Mouse (Mus musculus): ENCODE measurements around the gene N4bp1. TPM values are rescaled to one million over a fixed set of nuclear protein-coding genes. Genes with fewer than 3 reads are reported as not detected.

The N4bp1 gene
- polyA plus RNA-seq, 1 experiment from 2014 or later, result 10.8 TPM

Other genes with a start within 250 kb of the N4bp1 start
- gene Gm10638, start 139.6 kb downstream of the N4bp1 start, polyA plus RNA-seq (2014; fragmentation: Nextera tagmentation; extraction: Ambion mirVana), result 6.1 and 7.8 TPM in 2 replicates
- 77.6 and 90.5 TPM in 2 replicates for gene Siah1a, start 139.3 kb downstream of the N4bp1 start, polyA plus RNA-seq (2014; fragmentation: Nextera tagmentation; extraction: Ambion mirVana)